Mouse (Mus musculus) heart, adult 2 months (tissue): Measurements from ENCODE around the gene Litaf.

ENCODE experiments used
- EP300 ChIP-seq: fragments of 200-500 bp; IDR thresholded peaks from 2 replicates; pipeline ENCODE4 v1.6.1; 2011; ENCODE audit warnings: low read depth, low read length, control low read depth; ENCODE audit not compliant: insufficient read depth
- POLR2A ChIP-seq: fragments of 200-500 bp; IDR thresholded peaks from 2 replicates; pipeline ENCODE4 v1.6.1; 2011; ENCODE audit warnings: mild to moderate bottlenecking, low read depth, low read length, control low read depth; ENCODE audit not compliant: insufficient read depth

GRCm38 (mm10) chr16:11047130-11047529 lies 18.8 kb downstream of the Litaf start:
- TF ChIP-seq POLR2A, result no peak
- TF ChIP-seq EP300, result no peak
